Mouse (Mus musculus): ENCODE measurements at regions not wholly inside any gene's neighbourhood (a gene's known extent, or its start where the extent isn't known, plus 50 kb on each side); places are given as distances from the start of the nearest gene placed in this dataset.

DNA sequence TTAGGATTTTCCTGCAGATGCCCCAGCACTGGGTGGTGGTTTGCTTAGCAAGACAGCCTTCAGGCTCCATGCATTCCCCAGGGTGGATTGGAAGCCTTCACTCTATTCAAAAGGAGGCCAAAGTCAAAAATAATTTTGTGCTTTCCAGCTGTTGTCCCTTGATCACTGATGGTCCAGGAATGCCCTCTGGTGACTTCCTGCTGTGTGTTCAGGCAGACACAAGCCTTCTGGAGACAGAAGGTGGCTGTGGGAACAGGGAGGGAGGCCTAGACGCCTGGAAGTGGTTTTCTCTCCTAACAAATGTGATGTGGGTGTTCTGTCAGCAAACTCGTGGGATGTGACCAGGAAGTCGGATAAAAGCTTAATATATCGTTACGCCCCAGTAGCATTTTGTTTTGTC, 81.3 kb downstream of the Atp6ap1l start:
- no peak for DNase-seq (ENCODE audit: extremely low read depth, low read depth, low spot score)

DNA sequence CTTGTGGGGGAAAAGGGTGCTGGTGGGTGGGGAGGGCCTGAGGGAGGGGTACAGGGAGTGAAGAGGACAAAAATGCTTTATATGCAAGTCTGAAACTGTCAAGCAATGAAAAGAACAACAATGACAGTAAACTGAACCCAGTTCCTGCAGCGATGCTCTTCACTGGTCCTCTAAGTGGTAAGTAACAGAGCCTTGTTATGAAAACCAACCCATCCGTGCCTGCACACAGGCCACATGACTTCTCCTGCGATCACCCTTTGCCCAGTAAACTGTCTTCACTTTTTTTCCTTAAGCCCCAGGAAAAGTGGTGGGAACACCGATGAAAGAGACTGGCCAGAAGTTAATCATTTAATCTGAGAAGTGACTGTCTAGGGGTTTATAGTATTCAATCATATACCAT, 83.3 kb downstream of the Atp6ap1l start:
- no peak for DNase-seq (ENCODE audit: extremely low read depth, low read depth, low spot score)

DNA sequence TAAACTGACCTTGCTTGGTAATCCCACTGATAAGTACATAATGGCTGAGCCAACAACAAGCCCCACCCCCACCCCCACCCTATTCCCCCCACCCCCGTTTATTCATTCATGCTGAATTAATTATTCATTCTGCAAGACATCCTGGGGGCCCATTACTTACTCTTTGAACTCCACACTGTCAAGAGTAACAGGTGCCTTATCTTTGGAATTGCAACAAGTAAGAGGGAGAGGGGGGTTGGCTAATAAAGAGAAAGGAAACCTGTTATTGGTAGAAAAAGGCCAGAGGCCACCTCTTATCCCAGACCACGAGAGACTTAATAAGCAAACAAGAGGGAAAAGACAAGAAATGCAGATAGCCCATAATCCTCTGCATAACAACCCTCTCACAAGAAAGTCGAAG, 84.7 kb downstream of the Atp6ap1l start:
- DNase-seq (ENCODE audit: extremely low read depth, low read depth, low spot score) = no peak

DNA sequence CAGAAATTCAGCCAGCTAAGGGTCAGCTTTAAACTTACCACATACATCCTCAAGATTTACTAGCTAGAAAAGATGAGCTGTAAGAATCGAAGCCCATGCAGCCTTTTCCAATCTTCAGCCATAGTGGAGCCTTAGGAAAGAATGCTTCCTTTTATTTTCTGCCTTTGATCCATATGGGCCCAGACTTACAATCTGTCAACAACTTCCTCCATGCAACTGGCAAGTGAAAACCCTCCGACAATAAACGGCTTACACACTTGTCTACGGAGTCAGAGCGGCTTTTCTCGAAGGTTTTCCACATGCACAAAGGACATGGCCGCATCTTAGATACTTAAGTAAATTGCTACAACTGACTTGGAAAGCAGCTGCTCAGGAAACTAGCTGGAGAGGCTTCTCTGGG, 85.2 kb downstream of the Atp6ap1l start:
- DNase-seq (ENCODE audit: extremely low read depth, low read depth, low spot score) = no peak

- no peak for DNase-seq (ENCODE audit: extremely low read depth, low read depth, low spot score)
Observed at GRCm38 (mm10) chr13:90814174-90814865, 90.8 kb downstream of the Atp6ap1l start.

- no peak for DNase-seq (ENCODE audit: extremely low read depth, low read depth, low spot score)
Observed at GRCm38 (mm10) chr13:90810011-90810410, 95.1 kb downstream of the Atp6ap1l start.

- no peak for DNase-seq (ENCODE audit: extremely low read depth, low read depth, low spot score)
Observed at GRCm38 (mm10) chr13:90799641-90800040, 105.5 kb downstream of the Atp6ap1l start.

- DNase-seq (ENCODE audit: extremely low read depth, low read depth, low spot score) = no peak
Observed at GRCm38 (mm10) chr13:90798791-90799542, 106.2 kb downstream of the Atp6ap1l start.

DNA sequence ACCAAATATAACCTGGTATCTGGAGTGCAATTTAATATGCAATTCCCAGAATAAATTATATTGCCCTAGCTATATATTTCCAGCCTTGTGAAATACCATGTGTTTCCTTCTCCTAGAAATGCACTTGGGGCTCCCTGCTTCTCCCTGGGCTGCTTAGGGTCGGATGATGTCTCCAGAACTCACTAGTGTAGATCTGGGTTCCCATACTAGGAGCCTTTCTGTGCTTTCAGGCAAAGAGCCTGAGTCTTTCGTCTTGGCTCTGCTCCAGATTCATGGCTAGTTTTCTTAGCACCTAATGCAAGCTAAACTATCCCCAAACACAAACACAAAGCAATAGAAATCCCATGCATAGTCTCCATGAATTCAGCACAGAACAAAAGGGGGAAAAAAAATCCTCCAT, 106.8 kb downstream of the Atp6ap1l start:
- DNase-seq (ENCODE audit: extremely low read depth, low read depth, low spot score) = no peak

GRCm38 (mm10) chr13:90797209-90797608, 107.9 kb downstream of the Atp6ap1l start:
- DNase-seq (ENCODE audit: extremely low read depth, low read depth, low spot score) = no peak

GRCm38 (mm10) chr13:90796809-90797208, 108.3 kb downstream of the Atp6ap1l start:
- DNase-seq (ENCODE audit: extremely low read depth, low read depth, low spot score) = no peak

- no peak for DNase-seq (ENCODE audit: extremely low read depth, low read depth, low spot score)
Observed at GRCm38 (mm10) chr13:90782435-90782834, 122.7 kb downstream of the Atp6ap1l start.

- no peak for DNase-seq (ENCODE audit: extremely low read depth, low read depth, low spot score)
Observed at GRCm38 (mm10) chr13:90781974-90782373, 123.2 kb downstream of the Atp6ap1l start.

DNA sequence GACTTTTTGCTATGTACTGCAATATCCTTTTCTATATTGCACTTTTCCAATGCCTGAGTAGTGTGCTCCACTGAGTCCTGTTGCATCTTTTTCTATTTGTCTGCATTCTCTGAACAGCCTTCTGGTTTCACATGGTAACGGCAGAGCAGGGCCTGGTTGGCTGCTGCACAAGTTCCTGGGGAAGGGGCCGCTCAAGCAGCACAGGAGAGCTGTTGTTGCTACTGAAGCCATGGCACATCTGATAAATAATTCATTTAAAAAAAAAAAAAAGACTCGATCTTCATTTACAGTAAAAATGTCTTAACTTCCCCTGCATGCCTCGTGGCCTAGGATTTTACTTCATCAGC, 127.2 kb downstream of the Atp6ap1l start:
- DNase-seq (ENCODE audit: extremely low read depth, low read depth, low spot score) = no peak

DNA sequence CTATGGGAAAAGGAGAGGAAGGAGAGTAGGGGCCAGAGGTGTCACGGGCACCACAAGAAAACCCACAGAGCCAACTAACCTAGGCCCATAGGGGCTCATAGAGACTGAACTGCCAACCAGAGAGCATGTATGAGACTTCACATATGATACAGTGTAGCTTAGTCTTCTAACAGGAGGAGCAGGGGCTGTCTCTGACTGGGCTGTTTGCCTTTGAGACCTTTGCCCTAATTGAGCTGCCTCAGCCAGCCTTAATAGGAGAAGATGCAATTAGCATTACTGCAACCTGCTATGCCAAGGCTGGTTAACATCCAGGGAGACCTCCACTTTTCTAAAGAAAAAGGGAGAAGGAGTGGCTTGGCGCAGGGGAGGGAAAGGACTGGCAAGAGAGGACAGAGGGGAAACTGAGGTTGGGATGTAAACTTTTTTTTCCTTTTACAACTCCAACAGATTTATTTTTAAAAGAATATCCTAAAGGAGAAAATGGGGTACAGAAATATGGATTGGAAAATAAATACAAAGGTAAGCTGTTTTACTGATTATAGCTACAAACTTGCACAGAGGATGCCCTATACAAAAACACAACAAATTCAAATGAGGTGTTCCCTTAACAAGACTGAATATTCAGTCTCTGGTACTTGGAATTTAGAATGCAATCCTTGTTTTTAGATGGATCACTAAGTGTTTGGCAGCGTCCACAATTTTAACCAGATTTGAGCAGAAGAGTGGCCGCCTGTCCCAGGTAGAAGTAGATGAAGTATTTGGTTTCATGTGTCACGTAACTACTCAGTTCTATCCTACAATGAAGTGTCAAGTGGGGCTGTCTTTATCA, 127.8 kb downstream of the Atp6ap1l start:
- no peak for DNase-seq (ENCODE audit: extremely low read depth, low read depth, low spot score)

- DNase-seq (ENCODE audit: extremely low read depth, low read depth, low spot score) = no peak
Observed at GRCm38 (mm10) chr13:90762154-90762553, 143.0 kb downstream of the Atp6ap1l start.

DNA sequence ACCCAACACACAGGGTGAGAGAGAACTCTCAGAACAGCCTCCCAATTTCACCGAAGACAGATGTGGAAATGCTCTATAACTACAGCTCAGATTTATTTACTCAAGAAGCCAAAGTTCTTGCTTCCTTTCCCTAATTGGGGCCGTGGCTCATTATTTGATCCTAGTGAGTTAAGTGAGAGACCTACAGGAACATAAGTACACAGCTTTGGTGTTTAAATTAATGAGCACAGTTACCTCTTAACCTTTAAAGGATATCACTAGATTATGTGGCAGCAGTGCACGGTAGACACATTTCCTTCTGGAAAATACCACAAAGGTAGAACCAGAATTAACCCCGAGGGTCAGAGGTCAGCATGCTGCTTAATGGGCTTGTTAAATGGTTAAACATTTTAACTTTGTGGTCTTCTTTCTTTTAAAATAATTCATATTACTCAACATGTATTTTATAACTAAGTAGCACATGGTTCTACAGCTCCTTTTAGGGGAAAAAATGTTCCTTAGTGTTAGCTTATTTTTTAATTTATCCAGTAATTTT, 144.6 kb downstream of the Atp6ap1l start:
- no peak for DNase-seq (ENCODE audit: extremely low read depth, low read depth, low spot score)

- DNase-seq (ENCODE audit: extremely low read depth, low read depth, low spot score) = no peak
Observed at GRCm38 (mm10) chr13:90754451-90754850, 150.7 kb downstream of the Atp6ap1l start.

DNA sequence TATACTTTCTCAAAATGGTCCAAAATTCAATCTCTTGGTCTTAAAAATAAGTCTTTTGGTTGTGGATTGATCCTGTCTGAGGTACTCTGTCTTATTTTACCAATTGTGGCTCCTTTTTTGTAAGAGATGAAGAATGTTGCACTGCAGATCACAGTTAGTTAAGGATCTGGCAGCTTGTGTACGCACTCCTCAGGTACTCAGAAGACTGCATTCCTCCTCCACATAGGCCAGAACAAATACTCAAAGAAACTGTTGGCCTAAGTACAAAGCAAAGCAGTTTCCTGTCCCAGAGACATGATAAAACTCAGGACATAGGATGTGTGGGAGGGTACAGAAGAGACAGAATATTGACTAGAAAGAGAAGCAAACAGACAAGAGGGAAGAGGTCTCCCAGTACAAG, 155.4 kb downstream of the Atp6ap1l start:
- no peak for DNase-seq (ENCODE audit: extremely low read depth, low read depth, low spot score)

DNA sequence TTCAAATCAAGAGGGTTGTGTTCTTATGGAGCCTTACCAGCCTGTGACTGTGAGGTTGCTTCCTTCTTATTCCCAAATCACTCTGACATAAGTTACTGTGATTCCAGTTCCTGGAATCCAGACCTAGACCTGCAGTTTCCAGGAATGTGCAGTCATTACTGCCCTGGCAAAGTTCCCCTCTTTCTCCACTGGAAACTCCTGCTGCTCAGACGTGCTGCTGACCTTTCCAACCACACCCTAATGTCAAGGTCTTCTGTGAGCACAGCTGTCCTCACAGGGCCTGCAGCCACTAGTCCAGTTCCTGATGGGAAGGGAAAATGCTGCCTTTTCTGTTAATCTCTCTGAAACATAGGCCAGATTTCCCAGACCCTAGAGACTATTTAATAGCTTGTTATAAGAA, 160.1 kb downstream of the Atp6ap1l start:
- DNase-seq (ENCODE audit: extremely low read depth, low read depth, low spot score) = no peak

DNA sequence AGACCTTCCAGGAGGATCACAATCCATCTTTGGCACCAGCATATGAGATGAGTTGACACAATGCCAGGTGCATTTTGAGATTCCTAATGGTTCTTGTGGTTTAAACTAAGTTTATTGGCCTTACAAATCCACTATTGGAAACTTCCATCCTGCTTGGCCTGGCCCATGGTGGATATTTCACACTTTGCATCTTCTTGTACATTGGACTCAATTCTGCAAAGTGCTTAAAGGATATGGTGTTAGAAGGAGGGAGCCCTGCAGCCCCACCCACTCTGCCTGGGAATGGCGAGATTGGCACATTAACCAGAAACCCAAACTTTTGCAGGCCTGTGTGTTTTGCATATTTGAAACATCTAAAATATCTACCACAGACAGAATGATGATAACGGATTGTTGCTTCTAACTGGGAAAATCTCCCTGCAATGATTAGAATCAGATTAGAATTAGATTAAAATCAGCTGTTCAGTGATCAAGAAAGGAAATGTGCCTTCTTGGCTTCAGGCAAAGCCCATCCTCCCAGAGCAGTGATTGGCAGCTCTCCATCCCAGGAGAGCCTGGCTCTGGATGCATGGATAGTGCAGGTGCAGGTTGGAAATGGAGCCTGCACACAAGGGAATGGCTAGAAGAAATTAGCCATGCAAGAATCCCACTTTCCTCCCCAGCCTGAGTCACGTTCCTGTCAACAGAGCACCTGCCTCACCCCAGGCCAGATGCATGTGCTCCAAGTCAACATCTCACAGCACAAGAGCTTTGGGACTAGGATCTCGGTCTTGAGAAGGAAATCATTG, 162.3 kb downstream of the Atp6ap1l start:
- no peak for DNase-seq (ENCODE audit: extremely low read depth, low read depth, low spot score)

All from fat pad, adult 2 months (tissue).